Mouse (Mus musculus): Measurements from ENCODE around the gene Pdcl2.

DNA sequence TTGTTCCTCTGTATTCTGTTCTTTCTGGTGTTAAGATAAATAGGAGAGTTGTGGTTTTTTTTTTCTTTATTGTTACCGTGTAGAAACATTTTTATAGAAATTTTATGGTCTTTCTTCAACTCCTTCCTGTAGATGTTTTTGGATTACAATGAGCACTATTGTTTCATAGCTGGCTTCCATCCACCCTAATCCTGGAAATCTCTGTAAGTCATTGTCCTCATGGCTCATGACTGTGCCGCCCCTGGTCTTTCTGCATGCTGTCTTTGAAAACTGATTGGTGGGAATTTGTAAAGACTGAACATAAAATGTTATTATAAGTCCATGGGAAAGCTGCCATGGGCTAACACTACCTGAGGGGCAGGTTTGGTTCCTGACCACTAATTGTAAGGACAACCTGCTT lies 3.7 kb downstream of the Pdcl2 start:
- TF ChIP-seq CTCF (IDR thresholded peaks at IDR 0.05; ENCODE audit: extremely low read depth, insufficient read depth, low read length) (no peak), POLR2A (IDR thresholded peaks at IDR 0.05; ENCODE audit: extremely low read depth, insufficient read depth, low read length) (no peak)
